Mouse (Mus musculus) ES-CJ7 (cell line): ENCODE measurements around the gene Rsg1.

Experiments used
- DNase-seq: peaks from one replicate; pipeline ENCODE4 v3.0.0; 2011; ENCODE audit warnings: low read depth, low spot score

Gene Rsg1

GRCm38 (mm10) chr4:141211646-141212045, 2.1 kb upstream of the Rsg1 start:
- DNase-seq, result no peak

GRCm38 (mm10) chr4:141212892-141213291, 864 bp upstream of the Rsg1 start:
- no peak for DNase-seq

- DNase-seq, result no peak
Measured at GRCm38 (mm10) chr4:141213342-141213741, 414 bp upstream of the Rsg1 start.

GRCm38 (mm10) chr4:141214337-141214851, 638 bp downstream of the Rsg1 start:
- DNase-seq, result peak; percentile 76

- no peak for DNase-seq
Measured at GRCm38 (mm10) chr4:141219583-141220213, 5.9 kb downstream of the Rsg1 start.

- no peak for DNase-seq
Measured at GRCm38 (mm10) chr4:141221848-141222247, 8.1 kb downstream of the Rsg1 start.

- no peak for DNase-seq
Measured at GRCm38 (mm10) chr4:141222752-141223151, 9.0 kb downstream of the Rsg1 start.

- DNase-seq, result peak; percentile 21
Measured at GRCm38 (mm10) chr4:141228687-141229086, 14.9 kb downstream of the Rsg1 start.

GRCm38 (mm10) chr4:141233196-141233595, 19.4 kb downstream of the Rsg1 start:
- no peak for DNase-seq

- no peak for DNase-seq
Measured at GRCm38 (mm10) chr4:141235537-141236111, 21.9 kb downstream of the Rsg1 start.

GRCm38 (mm10) chr4:141236856-141237255, 23.1 kb downstream of the Rsg1 start:
- no peak for DNase-seq

- DNase-seq, result no peak
Measured at GRCm38 (mm10) chr4:141238492-141239387, 25.0 kb downstream of the Rsg1 start.

GRCm38 (mm10) chr4:141239388-141240125, 25.8 kb downstream of the Rsg1 start, which contains the start of gene Arhgef19:
Gene Arhgef19 (plus strand): TSS chr4:141239499.
- peak; percentile 96 for DNase-seq

GRCm38 (mm10) chr4:141240617-141241016, 26.9 kb downstream of the Rsg1 start:
- peak; percentile 88 for DNase-seq

- DNase-seq, result no peak
Measured at GRCm38 (mm10) chr4:141241861-141242260, 28.1 kb downstream of the Rsg1 start.

GRCm38 (mm10) chr4:141242651-141243241, 29.0 kb downstream of the Rsg1 start:
- no peak for DNase-seq

- DNase-seq, result no peak
Measured at GRCm38 (mm10) chr4:141243636-141244035, 29.9 kb downstream of the Rsg1 start.

- DNase-seq, result no peak
Measured at GRCm38 (mm10) chr4:141244401-141244800, 30.6 kb downstream of the Rsg1 start.

GRCm38 (mm10) chr4:141244931-141245425, 31.2 kb downstream of the Rsg1 start:
- DNase-seq, result no peak

GRCm38 (mm10) chr4:141246089-141246997, 32.6 kb downstream of the Rsg1 start:
- DNase-seq, result peak; percentile 5
